Mouse (Mus musculus): ENCODE measurements around the gene Kcna6.

Kcna6 gene

GRCm38 (mm10) chr6:126740211-126741142, at the start of gene Kcna6:
Gene Kcna6, minus strand, starts transcription at chr6:126740674.
- in situ Hi-C loops (cut with MboI, MseI): no loop called here

- in situ Hi-C loops (cut with MboI, MseI): no loop called here
Observed at GRCm38 (mm10) chr6:126788863-126789262, 48.4 kb upstream of the Kcna6 start.

- in situ Hi-C loops (cut with MboI, MseI): no loop called here
Observed at GRCm38 (mm10) chr6:126784206-126784605, 43.7 kb upstream of the Kcna6 start.

GRCm38 (mm10) chr6:126783651-126784066, 43.2 kb upstream of the Kcna6 start:
- in situ Hi-C loops (cut with MboI, MseI): no loop called here

- in situ Hi-C loops (cut with MboI, MseI): no loop called here
Observed at GRCm38 (mm10) chr6:126783056-126783455, 42.6 kb upstream of the Kcna6 start.

GRCm38 (mm10) chr6:126777889-126778288, 37.4 kb upstream of the Kcna6 start:
- in situ Hi-C loops (cut with MboI, MseI): no loop called here

- in situ Hi-C loops (cut with MboI, MseI): no loop called here
Observed at GRCm38 (mm10) chr6:126773873-126774272, 33.4 kb upstream of the Kcna6 start.

GRCm38 (mm10) chr6:126772326-126772725, 31.9 kb upstream of the Kcna6 start:
- in situ Hi-C loops (cut with MboI, MseI): no loop called here

- in situ Hi-C loops (cut with MboI, MseI): no loop called here
Observed at GRCm38 (mm10) chr6:126770146-126770731, 29.8 kb upstream of the Kcna6 start.

- in situ Hi-C loops (cut with MboI, MseI): no loop called here
Observed at GRCm38 (mm10) chr6:126768957-126769665, 28.6 kb upstream of the Kcna6 start.

GRCm38 (mm10) chr6:126767610-126768532, 27.4 kb upstream of the Kcna6 start:
- in situ Hi-C loops (cut with MboI, MseI): no loop called here

GRCm38 (mm10) chr6:126766552-126766951, 26.1 kb upstream of the Kcna6 start:
- in situ Hi-C loops (cut with MboI, MseI): no loop called here

GRCm38 (mm10) chr6:126764563-126765091, 24.2 kb upstream of the Kcna6 start:
- in situ Hi-C loops (cut with MboI, MseI): no loop called here

- in situ Hi-C loops (cut with MboI, MseI): no loop called here
Observed at GRCm38 (mm10) chr6:126761362-126761761, 20.9 kb upstream of the Kcna6 start.

GRCm38 (mm10) chr6:126755729-126756411, 15.4 kb upstream of the Kcna6 start:
- in situ Hi-C loops (cut with MboI, MseI): no loop called here

- in situ Hi-C loops (cut with MboI, MseI): no loop called here
Observed at GRCm38 (mm10) chr6:126752520-126752919, 12.0 kb upstream of the Kcna6 start.

GRCm38 (mm10) chr6:126745888-126746287, 5.4 kb upstream of the Kcna6 start:
- in situ Hi-C loops (cut with MboI, MseI): no loop called here

GRCm38 (mm10) chr6:126742610-126743009, 2.1 kb upstream of the Kcna6 start:
- in situ Hi-C loops (cut with MboI, MseI): no loop called here

- in situ Hi-C loops (cut with MboI, MseI): no loop called here
Observed at GRCm38 (mm10) chr6:126739326-126740210, 906 bp downstream of the Kcna6 start.

Data from T-helper 2 cell (primary cell).